ENCODE assay signal across 9 mouse cellular contexts in genomic region chr6:116412546-116413325, GRCm38 (mm10).
"Had no signal": no experiment of that assay in that cellular context is flagged by ENCODE, and none has a peak within 500 bp of the region (broad histone marks: within the 10 kb centered on the region; RNA-seq: fewer than 3 reads in every experiment).

No protein-coding gene starts in this region.

- DNase-seq: kidney, adult 8-10 months; kidney, postnatal 25 days; lung, postnatal 36 days; thymus, postnatal 36 days had no signal

- H3K27ac ChIP-seq: left cerebral cortex, adult 2 months; limb, embryonic 12.5 days; liver, embryonic 15.5 days had no signal

- H3K27me3 ChIP-seq: limb, embryonic 12.5 days; liver, embryonic 15.5 days had no signal

- H3K4me2 ChIP-seq: limb, embryonic 12.5 days; liver, embryonic 15.5 days had no signal

- H3K9ac ChIP-seq: limb, embryonic 12.5 days; liver, embryonic 15.5 days had no signal

- H3K9me3 ChIP-seq: limb, embryonic 12.5 days; liver, embryonic 15.5 days had no signal

- H3K4me3 ChIP-seq: left cerebral cortex, adult 2 months; limb, embryonic 12.5 days; liver, embryonic 15.5 days had no signal

- H3K4me1 ChIP-seq: limb, embryonic 12.5 days had no signal

- ATAC-seq: intestine, postnatal 0 days; lung, postnatal 0 days had no signal
